Mouse (Mus musculus) lung, postnatal 0 days (tissue): Measurements from ENCODE around the gene Best3. TPM values are rescaled to one million over a fixed set of nuclear protein-coding genes. Genes with fewer than 3 reads are reported as not detected.
A peak's percentile ranks its signal among the peaks of the same experiment; 100 is the strongest.
"Not testable (repeated sequence)": the region's sequence is repeated elsewhere in the genome, so short reads cannot be mapped to it uniquely, and the experiment has no call there.

Source experiments
- ATAC-seq: fragments of 200-750 bp; cut with Nextera tagmentation; 2 replicates; pipeline ENCODE4 v1.8.0; 2017; ENCODE audit warnings: moderate library complexity
- DNase-seq: peaks from one replicate; pipeline ENCODE4 v3.0.0-alpha.2; 2016; ENCODE audit warnings: low spot score
- H3K27ac ChIP-seq: fragments of 300-500 bp; sonication (generic); 2 replicates; pipeline ENCODE4 v1.5.1; 2014; ENCODE audit warnings: antibody characterized with exemption, mild to moderate bottlenecking, low read length, mixed read lengths
- H3K27me3 ChIP-seq: fragments of 300-500 bp; sonication (generic); replicated peaks from 2 replicates; pipeline ENCODE4 v1.6.1; 2014; ENCODE audit warnings: low read length, mixed read lengths; ENCODE audit not compliant: insufficient read depth
- H3K36me3 ChIP-seq: fragments of 300-500 bp; sonication (generic); 2 replicates; pipeline ENCODE4 v1.6.1; 2014; ENCODE audit warnings: low read length, mixed read lengths; ENCODE audit not compliant: insufficient read depth
- H3K4me1 ChIP-seq: fragments of 300-500 bp; sonication (generic); 2 replicates; pipeline ENCODE4 v1.6.1; 2014; ENCODE audit warnings: antibody characterized with exemption, low read depth, low read length, mixed read lengths; ENCODE audit not compliant: insufficient read depth
- H3K4me2 ChIP-seq: fragments of 300-500 bp; sonication (generic); replicated peaks from 2 replicates; pipeline ENCODE4 v1.6.1; 2014; ENCODE audit warnings: low read depth, mild to moderate bottlenecking, low read length, moderate library complexity, mixed read lengths
- H3K4me3 ChIP-seq: fragments of 300-500 bp; sonication (generic); 2 replicates; pipeline ENCODE4 v1.5.1; 2014; ENCODE audit warnings: low read depth, low read length
- H3K9ac ChIP-seq: fragments of 300-500 bp; sonication (generic); replicated peaks from 2 replicates; pipeline ENCODE4 v1.6.1; 2014; ENCODE audit warnings: low read depth, mild to moderate bottlenecking
- H3K9me3 ChIP-seq: fragments of 300-500 bp; sonication (generic); 2 replicates; pipeline ENCODE4 v1.6.1; 2016; ENCODE audit warnings: low read length, mixed read lengths
- CTCF ChIP-seq: IDR thresholded peaks from 2 replicates; pipeline ENCODE4 v1.5.1; 2016; ENCODE audit warnings: antibody characterized with exemption, mild to moderate bottlenecking
- EP300 ChIP-seq: IDR thresholded peaks from 2 replicates; pipeline ENCODE4 v1.6.1; 2016; ENCODE audit warnings: antibody characterized with exemption, mild to moderate bottlenecking, control low read depth
- WGBS: fragments of 180-500 bp; shearing (Covaris S2); extraction: QIAGEN DNeasy Blood & Tissue Kit; methylation state at CpG from one replicate; pipeline ENCODE4 v1.1.7; 2014; 5-methylcytosine and 5-hydroxymethylcytosine counted together
- polyA plus RNA-seq: library from polyadenylated mRNA; unstranded; fragments of >200 nt; fragmentation: Nextera tagmentation; extraction: Ambion mirVana; gene quantifications from 2 replicates; pipeline ENCODE4 v1.2.1, GENCODE M21; 2015

Gene Best3
- polyA plus RNA-seq, 1 experiment from 2014 or later, result 0.43 TPM

GRCm38 (mm10) chr10:117018281-117018840 lies 32.2 kb downstream of the Best3 start:
- Histone ChIP-seq H3K4me3 (no peak overlapping the region), H3K9ac (no peak overlapping the region), H3K4me2 (no peak overlapping the region), H3K27ac (no peak overlapping the region), H3K4me1 (0 out of 2 replicates have a peak, but pooled peaks cover 3% of the 10 kb centered on the region), H3K36me3 (no peaks in the 10 kb centered on the region), H3K27me3 (no peaks in the 10 kb centered on the region), H3K9me3 (no peaks in the 10 kb centered on the region)
- 70% methylated on average over 7 of the region's 7 CpGs for WGBS
- DNase-seq, result no peak
- TF ChIP-seq CTCF (no peak), EP300 (no peak)
- no peak for ATAC-seq

GRCm38 (mm10) chr10:117021020-117021754 lies 35.1 kb downstream of the Best3 start:
- no peaks in the 10 kb centered on the region for H3K4me1 ChIP-seq
- H3K4me2 ChIP-seq, result no peak overlapping the region
- no peaks in the 10 kb centered on the region for H3K36me3 ChIP-seq
- H3K9me3 ChIP-seq, result no peaks in the 10 kb centered on the region
- no peaks in the 10 kb centered on the region for H3K27me3 ChIP-seq
- no peak overlapping the region for H3K9ac ChIP-seq
- ATAC-seq, result no peak
- H3K4me3 ChIP-seq, result no peak overlapping the region
- TF ChIP-seq CTCF (no peak), EP300 (no peak)
- WGBS, result 21% methylated on average over 21 of the region's 21 CpGs
- no peak overlapping the region for H3K27ac ChIP-seq
- no peak for DNase-seq

GRCm38 (mm10) chr10:117023693-117024092 lies 37.6 kb downstream of the Best3 start:
- Histone ChIP-seq H3K4me3 (peak overlapping the region; percentile 14; the same call in 1 of the 2 replicates), H3K27ac (no peak overlapping the region), H3K9ac (no peak overlapping the region), H3K4me2 (peak overlapping the region; percentile 54), H3K4me1 (no peaks in the 10 kb centered on the region), H3K36me3 (no peaks in the 10 kb centered on the region), H3K27me3 (no peaks in the 10 kb centered on the region), H3K9me3 (no peaks in the 10 kb centered on the region)
- 11% methylated on average over 16 of the region's 16 CpGs for WGBS
- peak; percentile 61 for DNase-seq
- ATAC-seq, result peak; percentile 84
- TF ChIP-seq EP300 (peak; percentile 86), CTCF (no peak)

DNA sequence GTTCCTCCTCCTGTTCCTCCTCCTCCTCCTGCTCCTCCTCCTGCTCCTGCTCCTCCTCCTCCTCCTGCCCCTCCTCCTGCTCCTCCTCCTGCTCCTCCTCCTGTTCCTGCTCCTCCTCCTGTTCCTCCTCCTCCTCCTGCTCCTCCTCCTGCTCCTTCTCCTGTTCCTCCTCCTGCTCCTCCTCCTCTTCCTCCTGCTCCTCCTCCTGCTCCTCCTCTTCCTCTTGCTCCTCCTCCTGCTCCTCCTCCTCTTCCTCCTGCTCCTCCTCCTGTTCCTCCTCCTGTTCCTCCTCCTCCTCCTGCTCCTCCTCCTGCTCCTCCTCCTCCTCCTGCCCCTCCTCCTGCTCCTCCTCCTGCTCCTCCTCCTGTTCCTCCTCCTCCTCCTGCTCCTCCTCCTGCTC lies 39.7 kb downstream of the Best3 start:
- not testable (repeated sequence) for ATAC-seq, H3K4me2 ChIP-seq, DNase-seq, H3K4me1 ChIP-seq, H3K27me3 ChIP-seq, H3K9me3 ChIP-seq, H3K4me3 ChIP-seq, H3K27ac ChIP-seq, H3K36me3 ChIP-seq, H3K9ac ChIP-seq

GRCm38 (mm10) chr10:117026176-117026575 lies 40.1 kb downstream of the Best3 start:
- 71% methylated on average over 8 of the region's 8 CpGs for WGBS
- Histone ChIP-seq H3K27me3 (no peaks in the 10 kb centered on the region), H3K4me1 (no peaks in the 10 kb centered on the region), H3K9ac (no peak overlapping the region), H3K4me2 (no peak overlapping the region), H3K36me3 (no peaks in the 10 kb centered on the region), H3K9me3 (no peaks in the 10 kb centered on the region), H3K4me3 (no peak overlapping the region), H3K27ac (no peak overlapping the region)
- no peak for DNase-seq
- TF ChIP-seq CTCF (no peak), EP300 (no peak)
- ATAC-seq, result no peak

GRCm38 (mm10) chr10:117031160-117031559 lies 45.0 kb downstream of the Best3 start:
- Histone ChIP-seq H3K36me3 (no peaks in the 10 kb centered on the region), H3K9ac (no peak overlapping the region), H3K27me3 (no peaks in the 10 kb centered on the region), H3K9me3 (no peaks in the 10 kb centered on the region), H3K4me1 (no peaks in the 10 kb centered on the region), H3K4me3 (no peak overlapping the region), H3K27ac (no peak overlapping the region), H3K4me2 (no peak overlapping the region)
- TF ChIP-seq EP300 (no peak), CTCF (no peak)
- no peak for ATAC-seq
- no peak for DNase-seq
- WGBS, result 88% methylated on average over 3 of the region's 3 CpGs
